8 mouse cellular contexts compared by ENCODE assay signal in the genomic region with DNA sequence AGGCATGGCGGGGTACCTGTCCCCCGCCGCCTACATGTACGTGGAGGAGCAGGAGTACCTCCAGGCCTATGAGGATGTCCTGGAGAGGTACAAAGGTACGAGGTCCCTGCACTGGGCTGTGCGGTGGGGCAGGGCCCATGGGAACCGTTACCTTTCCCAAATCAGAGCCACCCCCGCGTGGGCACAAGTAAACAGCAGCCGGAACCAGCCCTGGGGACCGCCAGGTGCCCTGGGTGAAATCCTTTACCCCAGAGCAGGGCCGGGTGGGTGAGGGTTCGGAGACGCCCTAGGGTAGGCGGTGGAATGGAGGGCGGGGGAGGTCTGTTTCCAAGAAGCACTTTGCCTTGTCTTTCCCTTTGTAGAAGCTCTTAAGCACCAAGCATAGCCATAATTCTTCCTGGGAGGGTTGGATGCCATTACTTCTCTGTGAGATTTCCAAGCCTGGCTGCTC.
DNase-seq lines count a peak whose midpoint lies in the region; ATAC-seq and TF ChIP-seq lines count a peak whose summit lies in the region.

No protein-coding gene starts in this region.

- H3K27ac ChIP-seq in kidney, embryonic 15.5 days: peak overlapping the region; percentile 85
- H3K27ac ChIP-seq in embryonic facial prominence, embryonic 15.5 days (replicated peaks): no peak overlapping the region
- peak overlapping the region; percentile 77 for H3K27ac ChIP-seq in hindbrain, postnatal 0 days
- H3K27ac ChIP-seq in midbrain, embryonic 11.5 days (ENCODE audit: low read depth, low read length): peak overlapping the region; percentile 61

- H3K4me3 ChIP-seq in kidney, embryonic 15.5 days (replicated peaks): peak overlapping the region; percentile 78
- peak overlapping the region; percentile 70 for H3K4me3 ChIP-seq in embryonic facial prominence, embryonic 15.5 days (replicated peaks)
- H3K4me3 ChIP-seq in hindbrain, postnatal 0 days (ENCODE audit: low read length): peak overlapping the region; percentile 79
- peak overlapping the region; percentile 79 for H3K4me3 ChIP-seq in midbrain, embryonic 11.5 days (ENCODE audit: low read depth, low read length)

- peaks cover 4% of the 10 kb centered on the region; the same call in 1 of the 2 replicates for H3K27me3 ChIP-seq in kidney, embryonic 15.5 days
- no peaks in the 10 kb centered on the region for H3K27me3 ChIP-seq in embryonic facial prominence, embryonic 15.5 days
- no peaks in the 10 kb centered on the region for H3K27me3 ChIP-seq in hindbrain, postnatal 0 days (ENCODE audit: insufficient read depth, low read length)
- H3K27me3 ChIP-seq in midbrain, embryonic 11.5 days (ENCODE audit: control insufficient read depth, insufficient read depth, low read length): no peaks in the 10 kb centered on the region

- peaks cover 28% of the 10 kb centered on the region for H3K4me1 ChIP-seq in kidney, embryonic 15.5 days
- peaks cover 22% of the 10 kb centered on the region for H3K4me1 ChIP-seq in embryonic facial prominence, embryonic 15.5 days
- peaks cover 12% of the 10 kb centered on the region for H3K4me1 ChIP-seq in hindbrain, postnatal 0 days (ENCODE audit: insufficient read depth, low read length)
- H3K4me1 ChIP-seq in midbrain, embryonic 11.5 days (ENCODE audit: control insufficient read depth, insufficient read depth, low read length): peaks cover 19% of the 10 kb centered on the region

- H3K9me3 ChIP-seq in kidney, embryonic 15.5 days (replicated peaks): no peaks in the 10 kb centered on the region
- no peaks in the 10 kb centered on the region for H3K9me3 ChIP-seq in embryonic facial prominence, embryonic 15.5 days (replicated peaks)
- H3K9me3 ChIP-seq in hindbrain, postnatal 0 days (ENCODE audit: low read length): no peaks in the 10 kb centered on the region
- no peaks in the 10 kb centered on the region for H3K9me3 ChIP-seq in midbrain, embryonic 11.5 days (ENCODE audit: control insufficient read depth, low read length)

- 4% methylated on average over 15 of the region's 16 CpGs for WGBS in kidney, embryonic 15.5 days
- WGBS in embryonic facial prominence, embryonic 15.5 days: 4% methylated on average over 16 of the region's 16 CpGs
- WGBS in hindbrain, postnatal 0 days: 2% methylated on average over 15 of the region's 16 CpGs
- WGBS in midbrain, embryonic 11.5 days: 3% methylated on average over 16 of the region's 16 CpGs

- no peaks in the 10 kb centered on the region for H3K36me3 ChIP-seq in kidney, embryonic 15.5 days
- H3K36me3 ChIP-seq in embryonic facial prominence, embryonic 15.5 days: no peaks in the 10 kb centered on the region
- no peaks in the 10 kb centered on the region for H3K36me3 ChIP-seq in hindbrain, postnatal 0 days (ENCODE audit: insufficient read depth, low read length)
- H3K36me3 ChIP-seq in midbrain, embryonic 11.5 days (ENCODE audit: control insufficient read depth, insufficient read depth, low read length): no peaks in the 10 kb centered on the region

- TF ChIP-seq CTCF in hindbrain, postnatal 0 days (IDR thresholded peaks at IDR 0.05; ENCODE audit: low read depth): no peak

- peak overlapping the region; percentile 98 for H3K4me2 ChIP-seq in kidney, embryonic 15.5 days
- peak overlapping the region; percentile 92 for H3K4me2 ChIP-seq in embryonic facial prominence, embryonic 15.5 days (replicated peaks)
- peak overlapping the region; percentile 94 for H3K4me2 ChIP-seq in hindbrain, postnatal 0 days (ENCODE audit: low read depth, low read length)
- H3K4me2 ChIP-seq in midbrain, embryonic 11.5 days: peak overlapping the region; percentile 99

- no peak for DNase-seq in kidney, adult 9 months
- DNase-seq in Muller cell, postnatal 12 days (ENCODE audit: inconsistent ontology term): peak; percentile 33
- peak; percentile 49 for DNase-seq in hindbrain, postnatal 0 days (ENCODE audit: low spot score)
- DNase-seq in midbrain, embryonic 11.5 days (ENCODE audit: low spot score, missing footprints): peak; percentile 92
- peak; percentile 30 for DNase-seq in thymus, postnatal 14 days
- DNase-seq in urinary bladder, postnatal 25 days (ENCODE audit: low spot score): no peak

- peak; percentile 64 for ATAC-seq in kidney, embryonic 15.5 days (replicated peaks; ENCODE audit: low FRiP score)
- ATAC-seq in embryonic facial prominence, embryonic 15.5 days (ENCODE audit: insufficient number of reproducible peaks, low FRiP score, low TSS enrichment, low read depth): peak; percentile 25; the same call in 1 of the 2 replicates
- peak; percentile 55 for ATAC-seq in hindbrain, postnatal 0 days
- ATAC-seq in midbrain, embryonic 11.5 days (ENCODE audit: low FRiP score): peak; percentile 66

- H3K9ac ChIP-seq in kidney, embryonic 15.5 days: peak overlapping the region; percentile 72
- peak overlapping the region; percentile 58 for H3K9ac ChIP-seq in embryonic facial prominence, embryonic 15.5 days
- peak overlapping the region; percentile 85 for H3K9ac ChIP-seq in hindbrain, postnatal 0 days (replicated peaks; ENCODE audit: low read length)
- H3K9ac ChIP-seq in midbrain, embryonic 11.5 days (ENCODE audit: low read length): peak overlapping the region; percentile 86

Comparison
In these comparisons a context has a peak if more than half of its experiments do, and no peak if none do; other contexts are left out.
1. DNase-seq: peak in Muller cell, postnatal 12 days (single experiment), hindbrain, postnatal 0 days (single experiment), midbrain, embryonic 11.5 days (single experiment) and thymus, postnatal 14 days (single experiment); none in kidney, adult 9 months (single experiment) and urinary bladder, postnatal 25 days (single experiment).
2. Peak in every context shown above with its lines, with median percentiles within 50 percentile points of each other: ATAC-seq, H3K4me2 ChIP-seq, H3K4me3 ChIP-seq and H3K9ac ChIP-seq.